Mouse (Mus musculus): ENCODE results near the gene Dock8. TPM values are rescaled to one million over a fixed set of nuclear protein-coding genes. Genes with fewer than 3 reads are reported as not detected.
A peak's percentile ranks its signal among the peaks of the same experiment; 100 is the strongest.

Dock8 gene
- polyA plus RNA-seq, 2 experiments = 4.8 to 8.3 TPM

GRCm38 (mm10) chr19:25000153-25000552, 819 bp downstream of the Dock8 start:
- H3K4me3 ChIP-seq (replicated peaks; ENCODE audit: low read length) = peak overlapping the region; percentile 65
- H3K27me3 ChIP-seq (ENCODE audit: control insufficient read depth, insufficient read depth, low read length) = peaks cover 41% of the 10 kb centered on the region
- no peak overlapping the region for H3K27ac ChIP-seq (replicated peaks; ENCODE audit: low read depth, low read length)
- H3K4me2 ChIP-seq (replicated peaks; ENCODE audit: low read depth, low read length, severe bottlenecking) = peak overlapping the region; percentile 99
- H3K9ac ChIP-seq (ENCODE audit: low read depth, low read length, severe bottlenecking) = no peak overlapping the region
- H3K9me3 ChIP-seq (ENCODE audit: control insufficient read depth, low read length) = no peaks in the 10 kb centered on the region
- no peak for TF ChIP-seq POLR2A (IDR thresholded peaks at IDR 0.05; ENCODE audit: borderline replicate concordance, extremely low read depth, insufficient read depth, insufficient read length)
- peaks cover 10% of the 10 kb centered on the region for H3K4me1 ChIP-seq (ENCODE audit: control insufficient read depth, insufficient read depth, low read length)
- WGBS = 21% methylated on average over 9 of the region's 9 CpGs
- DNase-seq (ENCODE audit: low spot score) (no peak), ATAC-seq (ENCODE audit: low FRiP score, low read depth) (no peak)
- H3K36me3 ChIP-seq (ENCODE audit: control insufficient read depth, insufficient read depth, low read length) = no peaks in the 10 kb centered on the region

GRCm38 (mm10) chr19:25002032-25002431, 2.7 kb downstream of the Dock8 start:
- H3K9ac ChIP-seq (ENCODE audit: low read depth, low read length, severe bottlenecking) = no peak overlapping the region
- H3K27me3 ChIP-seq (ENCODE audit: control insufficient read depth, insufficient read depth, low read length) = peaks cover 37% of the 10 kb centered on the region
- no peak for ATAC-seq (ENCODE audit: low FRiP score, low read depth)
- H3K4me1 ChIP-seq (ENCODE audit: control insufficient read depth, insufficient read depth, low read length) = peaks cover 10% of the 10 kb centered on the region
- WGBS = 80% methylated on average over 6 of the region's 6 CpGs
- no peak overlapping the region for H3K4me3 ChIP-seq (replicated peaks; ENCODE audit: low read length)
- no peak overlapping the region for H3K27ac ChIP-seq (replicated peaks; ENCODE audit: low read depth, low read length)
- no peak overlapping the region for H3K4me2 ChIP-seq (replicated peaks; ENCODE audit: low read depth, low read length, severe bottlenecking)
- no peak for DNase-seq (ENCODE audit: low spot score)
- no peak for TF ChIP-seq POLR2A (IDR thresholded peaks at IDR 0.05; ENCODE audit: borderline replicate concordance, extremely low read depth, insufficient read depth, insufficient read length)
- no peaks in the 10 kb centered on the region for H3K9me3 ChIP-seq (ENCODE audit: control insufficient read depth, low read length)
- no peaks in the 10 kb centered on the region for H3K36me3 ChIP-seq (ENCODE audit: control insufficient read depth, insufficient read depth, low read length)

GRCm38 (mm10) chr19:25002828-25003227, 3.5 kb downstream of the Dock8 start:
- WGBS = 67% methylated on average over 3 of the region's 3 CpGs
- Histone ChIP-seq H3K27ac (replicated peaks; ENCODE audit: low read depth, low read length) (no peak overlapping the region), H3K4me3 (replicated peaks; ENCODE audit: low read length) (no peak overlapping the region), H3K4me1 (ENCODE audit: control insufficient read depth, insufficient read depth, low read length) (peaks cover 10% of the 10 kb centered on the region), H3K27me3 (ENCODE audit: control insufficient read depth, insufficient read depth, low read length) (peaks cover 37% of the 10 kb centered on the region), H3K9me3 (ENCODE audit: control insufficient read depth, low read length) (no peaks in the 10 kb centered on the region), H3K36me3 (ENCODE audit: control insufficient read depth, insufficient read depth, low read length) (no peaks in the 10 kb centered on the region), H3K9ac (ENCODE audit: low read depth, low read length, severe bottlenecking) (no peak overlapping the region), H3K4me2 (replicated peaks; ENCODE audit: low read depth, low read length, severe bottlenecking) (no peak overlapping the region)
- ATAC-seq (ENCODE audit: low FRiP score, low read depth) (no peak), DNase-seq (ENCODE audit: low spot score) (no peak)
- TF ChIP-seq POLR2A (IDR thresholded peaks at IDR 0.05; ENCODE audit: borderline replicate concordance, extremely low read depth, insufficient read depth, insufficient read length) = no peak

- Histone ChIP-seq H3K27me3 (ENCODE audit: control insufficient read depth, insufficient read depth, low read length) (peaks cover 31% of the 10 kb centered on the region), H3K36me3 (ENCODE audit: control insufficient read depth, insufficient read depth, low read length) (no peaks in the 10 kb centered on the region), H3K9ac (ENCODE audit: low read depth, low read length, severe bottlenecking) (no peak overlapping the region), H3K4me1 (ENCODE audit: control insufficient read depth, insufficient read depth, low read length) (peaks cover 10% of the 10 kb centered on the region), H3K4me2 (replicated peaks; ENCODE audit: low read depth, low read length, severe bottlenecking) (no peak overlapping the region), H3K27ac (replicated peaks; ENCODE audit: low read depth, low read length) (no peak overlapping the region), H3K4me3 (replicated peaks; ENCODE audit: low read length) (no peak overlapping the region), H3K9me3 (ENCODE audit: control insufficient read depth, low read length) (no peaks in the 10 kb centered on the region)
- no peak for TF ChIP-seq POLR2A (IDR thresholded peaks at IDR 0.05; ENCODE audit: borderline replicate concordance, extremely low read depth, insufficient read depth, insufficient read length)
- no peak for ATAC-seq (ENCODE audit: low FRiP score, low read depth)
- 52% methylated on average over 4 of the region's 4 CpGs for WGBS
- DNase-seq (ENCODE audit: low spot score) = peak; percentile 54
Observed at GRCm38 (mm10) chr19:25003810-25004209, 4.5 kb downstream of the Dock8 start.

GRCm38 (mm10) chr19:25006686-25007085, 7.4 kb downstream of the Dock8 start:
- peaks cover 3% of the 10 kb centered on the region; the same call in 1 of the 2 replicates for H3K27me3 ChIP-seq (ENCODE audit: control insufficient read depth, insufficient read depth, low read length)
- no peak overlapping the region for H3K9ac ChIP-seq (ENCODE audit: low read depth, low read length, severe bottlenecking)
- DNase-seq (ENCODE audit: low spot score) (no peak), ATAC-seq (ENCODE audit: low FRiP score, low read depth) (no peak)
- H3K4me2 ChIP-seq (replicated peaks; ENCODE audit: low read depth, low read length, severe bottlenecking) = no peak overlapping the region
- H3K4me1 ChIP-seq (ENCODE audit: control insufficient read depth, insufficient read depth, low read length) = 0 out of 2 replicates have a peak, but pooled peaks cover 4% of the 10 kb centered on the region
- no peaks in the 10 kb centered on the region for H3K9me3 ChIP-seq (ENCODE audit: control insufficient read depth, low read length)
- H3K27ac ChIP-seq (replicated peaks; ENCODE audit: low read depth, low read length) = no peak overlapping the region
- no peaks in the 10 kb centered on the region for H3K36me3 ChIP-seq (ENCODE audit: control insufficient read depth, insufficient read depth, low read length)
- 85% methylated on average over 1 of the region's 1 CpGs for WGBS
- no peak for TF ChIP-seq POLR2A (IDR thresholded peaks at IDR 0.05; ENCODE audit: borderline replicate concordance, extremely low read depth, insufficient read depth, insufficient read length)
- no peak overlapping the region for H3K4me3 ChIP-seq (replicated peaks; ENCODE audit: low read length)

- H3K4me3 ChIP-seq (replicated peaks; ENCODE audit: low read length) = no peak overlapping the region
- WGBS = 89% methylated on average over 2 of the region's 2 CpGs
- no peaks in the 10 kb centered on the region for H3K27me3 ChIP-seq (ENCODE audit: control insufficient read depth, insufficient read depth, low read length)
- no peak overlapping the region for H3K9ac ChIP-seq (ENCODE audit: low read depth, low read length, severe bottlenecking)
- no peaks in the 10 kb centered on the region for H3K36me3 ChIP-seq (ENCODE audit: control insufficient read depth, insufficient read depth, low read length)
- ATAC-seq (ENCODE audit: low FRiP score, low read depth) = no peak
- H3K4me2 ChIP-seq (replicated peaks; ENCODE audit: low read depth, low read length, severe bottlenecking) = no peak overlapping the region
- 0 out of 2 replicates have a peak, but pooled peaks cover 4% of the 10 kb centered on the region for H3K4me1 ChIP-seq (ENCODE audit: control insufficient read depth, insufficient read depth, low read length)
- no peaks in the 10 kb centered on the region for H3K9me3 ChIP-seq (ENCODE audit: control insufficient read depth, low read length)
- no peak for TF ChIP-seq POLR2A (IDR thresholded peaks at IDR 0.05; ENCODE audit: borderline replicate concordance, extremely low read depth, insufficient read depth, insufficient read length)
- H3K27ac ChIP-seq (replicated peaks; ENCODE audit: low read depth, low read length) = no peak overlapping the region
- no peak for DNase-seq (ENCODE audit: low spot score)
Observed at GRCm38 (mm10) chr19:25008509-25008908, 9.2 kb downstream of the Dock8 start.
